In the genomic region with DNA sequence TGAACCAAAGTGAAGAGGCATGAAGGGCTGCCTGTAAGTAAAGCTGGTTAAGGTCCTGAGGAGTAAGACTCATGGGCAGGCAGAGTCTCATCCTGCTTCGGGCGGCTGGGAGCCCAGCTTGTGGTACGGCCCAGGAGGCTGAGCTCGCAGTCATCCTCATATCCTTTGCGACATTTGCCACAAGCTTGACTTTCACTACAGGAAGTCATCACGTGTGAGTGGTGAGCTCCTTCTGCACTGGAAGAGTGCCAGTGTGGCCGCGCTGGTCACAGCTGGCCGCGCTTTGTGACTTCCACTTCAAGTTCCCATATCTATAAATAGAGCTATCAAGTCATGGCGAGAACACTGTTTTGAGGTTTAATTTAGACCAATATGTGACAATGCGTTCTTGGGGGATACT, we compare ENCODE assay signal across 9 mouse cellular contexts. TPM values are rescaled to one million over a fixed set of nuclear protein-coding genes. Genes with fewer than 3 reads are reported as not detected.
DNase-seq lines count a peak whose midpoint lies in the region; ATAC-seq and TF ChIP-seq lines count a peak whose summit lies in the region.
"Had no signal": no experiment of that assay in that cellular context is flagged by ENCODE, and none has a peak within 500 bp of the region (broad histone marks: within the 10 kb centered on the region; RNA-seq: fewer than 3 reads in every experiment).

No protein-coding gene starts in this region.

- 57% methylated on average over 12 of the region's 12 CpGs for WGBS in heart, embryonic 11.5 days (ENCODE audit: insufficient replicate concordance)
- WGBS in liver, embryonic 16.5 days (ENCODE audit: insufficient replicate concordance): 18% methylated on average over 12 of the region's 12 CpGs
- WGBS in spleen, adult 2 months: 2% methylated on average over 12 of the region's 12 CpGs
- WGBS in neural tube, embryonic 15.5 days: 72% methylated on average over 12 of the region's 12 CpGs
- 65% methylated on average over 12 of the region's 12 CpGs for WGBS in intestine, embryonic 15.5 days

- TF ChIP-seq POLR2A in spleen, adult 2 months (IDR thresholded peaks at IDR 0.05; ENCODE audit: low read depth, low read length): no peak

- H3K27me3 ChIP-seq in heart, embryonic 11.5 days (ENCODE audit: control insufficient read depth, insufficient read depth, low read length): no peaks in the 10 kb centered on the region
- no peaks in the 10 kb centered on the region for H3K27me3 ChIP-seq in liver, embryonic 16.5 days (ENCODE audit: control insufficient read depth, insufficient read depth, low read depth, low read length)
- H3K27me3 ChIP-seq in spleen, adult 2 months (ENCODE audit: control insufficient read depth, insufficient read depth, low read length): no peaks in the 10 kb centered on the region
- no peaks in the 10 kb centered on the region for H3K27me3 ChIP-seq in neural tube, embryonic 15.5 days (replicated peaks)
- H3K27me3 ChIP-seq in intestine, embryonic 15.5 days (replicated peaks): no peaks in the 10 kb centered on the region
- H3K27me3 ChIP-seq: neural tube, embryonic 13.5 days had no signal

- no peaks in the 10 kb centered on the region for H3K36me3 ChIP-seq in heart, embryonic 11.5 days (ENCODE audit: control insufficient read depth, insufficient read depth, low read length)
- no peaks in the 10 kb centered on the region for H3K36me3 ChIP-seq in liver, embryonic 16.5 days (ENCODE audit: control insufficient read depth, insufficient read depth)
- H3K36me3 ChIP-seq in spleen, adult 2 months (ENCODE audit: control insufficient read depth, insufficient read depth, low read length): no peaks in the 10 kb centered on the region
- no peaks in the 10 kb centered on the region for H3K36me3 ChIP-seq in neural tube, embryonic 15.5 days
- no peaks in the 10 kb centered on the region for H3K36me3 ChIP-seq in intestine, embryonic 15.5 days
- H3K36me3 ChIP-seq: neural tube, embryonic 13.5 days had no signal

- H3K4me1 ChIP-seq in heart, embryonic 11.5 days (ENCODE audit: control insufficient read depth, insufficient read depth, low read length): peaks cover 3% of the 10 kb centered on the region
- no peaks in the 10 kb centered on the region for H3K4me1 ChIP-seq in liver, embryonic 16.5 days (ENCODE audit: control insufficient read depth, low read depth, low read length)
- H3K4me1 ChIP-seq in spleen, adult 2 months (ENCODE audit: control insufficient read depth, insufficient read depth, insufficient read length): peaks cover 20% of the 10 kb centered on the region; the same call in 1 of the 2 replicates
- 0 out of 2 replicates have a peak, but pooled peaks cover 4% of the 10 kb centered on the region for H3K4me1 ChIP-seq in neural tube, embryonic 15.5 days
- no peaks in the 10 kb centered on the region for H3K4me1 ChIP-seq in intestine, embryonic 15.5 days (replicated peaks)

- H3K27ac ChIP-seq in heart, embryonic 11.5 days (ENCODE audit: low read depth, low read length): no peak overlapping the region
- H3K27ac ChIP-seq in liver, embryonic 16.5 days (ENCODE audit: low read length): no peak overlapping the region
- no peak overlapping the region for H3K27ac ChIP-seq in spleen, adult 2 months (ENCODE audit: insufficient read depth, low read length)
- no peak overlapping the region for H3K27ac ChIP-seq in neural tube, embryonic 15.5 days (replicated peaks)
- H3K27ac ChIP-seq in intestine, embryonic 15.5 days: no peak overlapping the region
- H3K27ac ChIP-seq: neural tube, embryonic 13.5 days had no signal

- no peaks in the 10 kb centered on the region for H3K9me3 ChIP-seq in heart, embryonic 11.5 days (replicated peaks; ENCODE audit: control insufficient read depth, low read length)
- no peaks in the 10 kb centered on the region for H3K9me3 ChIP-seq in liver, embryonic 16.5 days (replicated peaks; ENCODE audit: control insufficient read depth, low read length)
- H3K9me3 ChIP-seq in neural tube, embryonic 15.5 days (replicated peaks): no peaks in the 10 kb centered on the region
- H3K9me3 ChIP-seq in intestine, embryonic 15.5 days: no peaks in the 10 kb centered on the region
- H3K9me3 ChIP-seq: neural tube, embryonic 13.5 days had no signal

- no peak overlapping the region for H3K4me2 ChIP-seq in heart, embryonic 11.5 days
- H3K4me2 ChIP-seq in liver, embryonic 16.5 days (ENCODE audit: low read depth, low read length): no peak overlapping the region
- no peak overlapping the region for H3K4me2 ChIP-seq in neural tube, embryonic 15.5 days
- H3K4me2 ChIP-seq in intestine, embryonic 15.5 days (replicated peaks): no peak overlapping the region
- H3K4me2 ChIP-seq: neural tube, embryonic 13.5 days had no signal

- ATAC-seq in heart, embryonic 11.5 days (replicated peaks; ENCODE audit: insufficient number of reproducible peaks, low FRiP score, low TSS enrichment): no peak
- ATAC-seq in CD4-positive, CD25-positive, alpha-beta regulatory T cell, adult 4 months: peak; percentile 32
- ATAC-seq in liver, embryonic 16.5 days (ENCODE audit: low read depth): peak; percentile 45
- ATAC-seq in neural tube, embryonic 15.5 days (ENCODE audit: low FRiP score): no peak
- ATAC-seq in intestine, embryonic 15.5 days: no peak

- DNase-seq in heart, adult 11 months: peak; percentile 99
- DNase-seq in heart, adult 9 months (ENCODE audit: low spot score in 2 of 2): peak; percentile 85 to 86
- DNase-seq in spleen, adult 2 months (ENCODE audit: low read depth in 1 of 2, low spot score in 2 of 2): peak; percentile 80 to 85

- no peak overlapping the region for H3K4me3 ChIP-seq in heart, embryonic 11.5 days (ENCODE audit: low read depth, low read length)
- H3K4me3 ChIP-seq in liver, embryonic 16.5 days (ENCODE audit: low read depth, low read length): no peak overlapping the region
- no peak overlapping the region for H3K4me3 ChIP-seq in spleen, adult 2 months (ENCODE audit: extremely low read depth, insufficient read depth, insufficient read length)
- H3K4me3 ChIP-seq in neural tube, embryonic 15.5 days (replicated peaks): no peak overlapping the region
- no peak overlapping the region for H3K4me3 ChIP-seq in intestine, embryonic 15.5 days (replicated peaks)
- H3K4me3 ChIP-seq: neural tube, embryonic 13.5 days had no signal

- no peak overlapping the region for H3K9ac ChIP-seq in heart, embryonic 11.5 days (ENCODE audit: low read depth, low read length)
- no peak overlapping the region for H3K9ac ChIP-seq in liver, embryonic 16.5 days (ENCODE audit: low read depth, low read length)
- H3K9ac ChIP-seq in neural tube, embryonic 15.5 days (replicated peaks): no peak overlapping the region
- H3K9ac ChIP-seq in intestine, embryonic 15.5 days: no peak overlapping the region
- H3K9ac ChIP-seq: neural tube, embryonic 13.5 days had no signal

- TF ChIP-seq CTCF in spleen, adult 2 months (IDR thresholded peaks at IDR 0.05; ENCODE audit: extremely low read depth, insufficient read depth, insufficient read length, insufficient replicate concordance): no peak

RNA-seq across cellular contexts. Expression of a gene that starts 18.7 kb away (rescaled TPM):
- polyA plus RNA-seq in heart, embryonic 11.5 days (2014; fragmentation: Nextera tagmentation; extraction: Ambion mirVana): not detected in 2 replicates
- not detected for polyA plus RNA-seq in CD4-positive, CD25-positive, alpha-beta regulatory T cell, adult 4 months (2017; shearing (Covaris generic))
- not detected in 2 replicates for polyA plus RNA-seq in liver, embryonic 16.5 days (2015; fragmentation: Nextera tagmentation; extraction: Ambion mirVana)
- polyA plus RNA-seq in spleen, adult 2 months (2012; rRNA removed): not detected in 2 replicates
- 15.9 and 16.6 TPM in 2 replicates for polyA plus RNA-seq in neural tube, embryonic 15.5 days (2015; fragmentation: Nextera tagmentation; extraction: Ambion mirVana)
- not detected in 2 replicates for polyA plus RNA-seq in intestine, embryonic 15.5 days (2015; fragmentation: Nextera tagmentation; extraction: Ambion mirVana)

Comparison
In these comparisons a context has a peak if more than half of its experiments do, and no peak if none do; other contexts are left out.
1. ATAC-seq: peak in CD4-positive, CD25-positive, alpha-beta regulatory T cell, adult 4 months (single experiment) and liver, embryonic 16.5 days (single experiment); none in heart, embryonic 11.5 days (single experiment), neural tube, embryonic 15.5 days (single experiment) and intestine, embryonic 15.5 days (single experiment).
2. RNA of a gene that starts 18.7 kb away (polyA plus RNA-seq): 15.9 to 16.6 TPM in neural tube, embryonic 15.5 days; not detected in CD4-positive, CD25-positive, alpha-beta regulatory T cell, adult 4 months, not detected in heart, embryonic 11.5 days, not detected in spleen, adult 2 months, not detected in liver, embryonic 16.5 days and not detected in intestine, embryonic 15.5 days; every median in the first group is over 10 times any median in the second.
3. Peak in every context shown above with its lines, with median percentiles within 50 percentile points of each other: DNase-seq.